Mouse (Mus musculus) lung, adult 2 months (tissue): ENCODE measurements around the gene Grip1.

Experiments
- CTCF ChIP-seq: fragments of 200-500 bp; IDR thresholded peaks from 2 replicates; pipeline ENCODE4 v1.5.1; 2011; ENCODE audit warnings: mild to moderate bottlenecking, low read length, control low read depth; ENCODE audit not compliant: insufficient read depth
- POLR2A ChIP-seq: fragments of 200-500 bp; IDR thresholded peaks from 2 replicates; pipeline ENCODE4 v1.6.1; 2011; ENCODE audit warnings: low read depth, mild to moderate bottlenecking, control low read depth, low read length, borderline replicate concordance; ENCODE audit errors: extremely low read depth

GRCm38 (mm10) chr10:120035824-120036223 lies 582.2 kb downstream of the Grip1 start:
- no peak for TF ChIP-seq CTCF
- TF ChIP-seq POLR2A: no peak
